Mouse (Mus musculus) kidney, adult 11 months (tissue): ENCODE data around the gene Gm13101.
"Not testable (repeated sequence)": the region's sequence is repeated elsewhere in the genome, so short reads cannot be mapped to it uniquely, and the experiment has no call there.

Experiments
- DNase-seq: peaks from one replicate; pipeline ENCODE4 v3.0.0; 2022

Gene Gm13101

DNA sequence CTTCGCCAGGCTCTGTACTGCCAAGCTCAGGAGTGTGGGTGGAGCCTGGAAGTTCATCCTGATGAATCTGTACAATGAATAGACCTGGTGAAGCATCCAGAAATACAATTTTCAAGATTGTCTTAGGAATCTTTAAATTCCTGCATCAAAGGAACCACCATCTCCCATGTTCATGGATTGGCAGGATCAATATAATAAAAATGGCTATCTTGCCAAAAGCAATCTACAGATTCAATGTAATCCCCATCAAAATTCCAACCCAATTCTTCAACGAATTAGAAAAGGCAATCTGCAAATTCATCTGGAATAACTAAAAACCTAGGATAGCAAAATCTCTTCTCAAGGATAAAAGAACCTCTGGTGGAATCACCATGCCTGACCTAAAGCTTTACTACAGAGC lies at the start of gene Gm13101:
Gene Gm13101, minus strand, starts transcription at position 101 of the 400 bp plus-strand sequence.
- DNase-seq, result not testable (repeated sequence)

DNA sequence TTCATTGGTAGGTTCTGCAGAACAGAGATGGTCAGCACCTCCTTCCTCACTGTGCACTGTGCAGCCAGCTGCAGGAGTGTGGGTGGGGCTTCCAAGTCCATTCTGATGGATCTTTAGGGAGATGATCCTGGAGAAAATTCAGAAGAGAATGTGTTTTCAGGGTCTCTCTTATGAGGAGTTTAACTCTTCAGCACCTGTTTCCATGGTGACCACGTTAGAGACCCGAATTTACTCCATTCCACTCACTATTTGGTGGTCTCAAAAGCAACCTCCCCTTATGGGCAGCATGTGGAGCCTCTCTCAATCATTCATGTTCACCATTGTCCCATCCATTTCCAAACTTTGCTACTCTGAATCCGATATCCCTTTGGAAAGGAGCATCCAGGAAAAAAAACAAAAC lies 27.5 kb upstream of the Gm13101 start, which contains the start of gene Pramef17:
Gene Pramef17, minus strand, starts transcription at position 101 of the 400 bp plus-strand sequence.
- DNase-seq, result not testable (repeated sequence)

DNA sequence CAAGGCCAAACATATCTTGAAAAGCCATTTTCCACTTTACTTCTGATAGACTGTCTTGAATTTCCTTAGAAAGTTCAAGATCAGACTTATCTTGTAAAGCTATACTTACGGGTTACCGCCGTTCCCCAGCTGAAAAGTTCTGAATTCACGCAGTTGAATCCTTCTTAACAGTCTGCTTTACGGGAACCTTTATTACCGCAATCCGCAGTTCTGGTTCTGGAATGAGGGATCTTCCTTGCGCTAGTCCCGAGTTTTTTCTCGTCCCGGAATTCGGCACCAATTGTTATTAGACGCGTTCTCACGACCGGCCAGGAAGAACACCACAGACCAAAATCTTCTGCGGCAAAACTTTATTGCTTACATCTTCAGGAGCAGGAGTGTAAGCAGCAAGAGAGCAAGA lies 21.4 kb upstream of the Gm13101 start:
- DNase-seq, result peak; percentile 50

DNA sequence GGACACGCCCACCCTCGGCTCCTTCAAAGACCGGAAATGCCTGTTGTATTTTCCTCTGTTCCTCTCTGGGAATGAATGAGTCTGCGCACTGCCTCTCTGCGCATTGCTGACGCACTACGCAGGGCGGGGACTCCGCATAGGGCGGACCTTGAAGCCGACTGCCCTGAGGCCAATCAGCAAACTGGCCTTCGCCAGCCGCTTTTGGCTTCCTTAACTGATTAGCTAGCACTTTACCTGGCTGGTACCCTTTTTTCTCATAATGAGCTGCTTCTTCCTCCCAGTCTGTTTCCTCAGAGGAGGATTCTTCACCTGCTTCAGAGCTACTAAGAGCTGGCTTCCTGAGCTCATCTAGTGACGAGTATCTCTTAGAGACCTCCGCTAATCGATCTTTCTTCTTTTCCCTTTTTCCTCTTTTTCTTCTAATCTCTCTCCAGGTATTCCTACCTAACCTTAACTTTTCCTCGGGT lies 20.8 kb upstream of the Gm13101 start:
- DNase-seq, result peak; percentile 67

DNA sequence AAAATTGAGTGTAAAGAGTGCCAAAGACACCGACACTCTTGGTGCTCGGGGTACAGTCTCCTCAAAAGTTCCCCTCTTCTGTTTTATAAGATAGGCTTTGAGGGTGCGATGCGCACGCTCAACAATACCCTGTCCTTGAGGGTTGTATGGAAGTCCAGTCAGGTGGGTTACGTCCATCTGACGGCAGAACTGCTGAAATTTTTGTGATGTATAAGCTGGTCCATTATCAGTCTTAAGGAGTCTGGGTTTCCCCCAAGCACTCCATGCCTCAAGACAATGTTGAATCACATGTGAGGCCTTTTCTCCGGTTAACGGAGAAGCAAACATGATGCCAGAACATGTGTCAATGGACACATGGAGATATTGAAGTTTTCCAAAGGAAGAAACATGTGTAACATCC lies 19.0 kb upstream of the Gm13101 start:
- DNase-seq, result peak; percentile 49

DNA sequence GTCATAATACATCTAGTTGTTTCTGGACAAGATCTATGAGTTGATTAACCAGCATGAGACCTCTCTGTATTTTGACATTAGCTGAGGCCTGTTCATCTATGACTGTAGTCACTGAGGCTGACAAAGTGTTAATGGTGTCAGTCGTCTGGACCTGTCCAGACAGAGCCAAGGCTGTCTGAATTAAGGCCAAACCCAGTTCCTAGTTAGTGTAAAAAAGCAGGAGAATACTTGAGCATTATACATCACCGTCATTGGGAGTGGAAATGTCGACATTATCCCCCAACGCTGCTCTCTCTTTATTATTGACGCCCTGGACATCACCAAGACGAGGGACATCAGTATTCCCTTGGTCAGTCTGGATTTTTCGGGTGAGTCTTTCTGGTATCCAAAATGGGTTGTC lies 18.4 kb upstream of the Gm13101 start:
- DNase-seq, result peak; percentile 27

DNA sequence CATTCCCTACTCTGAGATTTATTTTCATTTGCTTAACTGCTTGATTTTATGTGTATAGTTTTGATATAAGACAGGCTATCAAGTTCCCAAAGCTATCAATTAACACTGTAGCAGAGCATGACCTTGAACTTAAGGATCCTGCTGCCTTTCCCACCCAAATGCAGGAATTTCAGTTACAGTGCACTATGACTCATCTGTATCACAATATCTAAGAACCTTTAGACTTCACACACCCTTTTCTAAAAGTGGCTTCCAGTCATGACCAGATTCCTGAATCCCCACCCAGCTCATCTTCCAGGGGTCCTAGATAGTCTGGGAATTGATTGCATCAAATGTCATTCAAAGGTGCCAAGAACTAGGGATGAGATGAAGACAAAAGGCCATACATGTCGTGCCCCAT lies 16.7 kb upstream of the Gm13101 start:
- not testable (repeated sequence) for DNase-seq

DNA sequence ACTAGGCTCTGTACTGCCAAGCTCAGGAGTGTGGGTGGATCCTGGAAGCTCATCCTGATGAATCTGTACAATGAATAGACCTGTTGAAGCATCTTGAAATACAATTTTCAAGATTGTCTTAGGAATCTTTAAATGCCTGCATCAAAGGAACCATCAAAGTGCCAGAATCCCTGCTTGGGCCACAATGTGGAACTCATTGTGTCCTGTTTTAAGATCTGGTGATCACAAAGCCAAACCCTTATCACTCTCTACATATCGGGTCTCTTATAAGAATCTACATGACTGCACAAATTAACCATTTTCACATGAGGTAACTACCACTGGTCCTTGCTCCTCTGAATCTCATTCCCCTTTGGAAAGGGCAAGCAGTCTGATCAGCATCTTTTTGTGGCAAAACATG lies 15.8 kb downstream of the Gm13101 start, which contains the start of gene Pramef25:
Gene Pramef25, minus strand, starts transcription at position 101 of the 400 bp plus-strand sequence.
- DNase-seq, result not testable (repeated sequence)
